Mouse (Mus musculus) naive thymus-derived CD4-positive, alpha-beta T cell, adult 2 months (primary cell): ENCODE results near the gene Wwtr1.

ENCODE experiments used
- DNase-seq: peaks from one replicate; pipeline ENCODE4 v3.0.0-alpha.2; 2011; ENCODE audit warnings: low read depth

The Wwtr1 gene

GRCm38 (mm10) chr3:57575660-57576055, at the start of gene Wwtr1:
TSS of gene Wwtr1 (minus strand) at chr3:57575910.
- no peak for DNase-seq

- no peak for DNase-seq
Measured at GRCm38 (mm10) chr3:57619718-57620117, 44.0 kb upstream of the Wwtr1 start.

- DNase-seq = no peak
Measured at GRCm38 (mm10) chr3:57615652-57616051, 39.9 kb upstream of the Wwtr1 start.

GRCm38 (mm10) chr3:57612430-57612997, 36.8 kb upstream of the Wwtr1 start:
- no peak for DNase-seq

GRCm38 (mm10) chr3:57611776-57612175, 36.1 kb upstream of the Wwtr1 start:
- DNase-seq = no peak

GRCm38 (mm10) chr3:57604618-57605015, 28.9 kb upstream of the Wwtr1 start:
- no peak for DNase-seq

GRCm38 (mm10) chr3:57603891-57604617, 28.3 kb upstream of the Wwtr1 start:
- DNase-seq = no peak

GRCm38 (mm10) chr3:57602610-57603009, 26.9 kb upstream of the Wwtr1 start:
- DNase-seq = no peak

GRCm38 (mm10) chr3:57596566-57596965, 20.9 kb upstream of the Wwtr1 start:
- no peak for DNase-seq

GRCm38 (mm10) chr3:57595506-57595905, 19.8 kb upstream of the Wwtr1 start:
- no peak for DNase-seq

- no peak for DNase-seq
Measured at GRCm38 (mm10) chr3:57585967-57586366, 10.3 kb upstream of the Wwtr1 start.

GRCm38 (mm10) chr3:57583533-57583932, 7.8 kb upstream of the Wwtr1 start:
- DNase-seq = no peak

- no peak for DNase-seq
Measured at GRCm38 (mm10) chr3:57580426-57581195, 4.9 kb upstream of the Wwtr1 start.

GRCm38 (mm10) chr3:57576056-57576824, 530 bp upstream of the Wwtr1 start:
- no peak for DNase-seq

- no peak for DNase-seq
Measured at GRCm38 (mm10) chr3:57574885-57575659, 638 bp downstream of the Wwtr1 start.

- no peak for DNase-seq
Measured at GRCm38 (mm10) chr3:57573898-57574570, 1.7 kb downstream of the Wwtr1 start.

GRCm38 (mm10) chr3:57572331-57572975, 3.3 kb downstream of the Wwtr1 start:
- DNase-seq = no peak

GRCm38 (mm10) chr3:57566655-57567054, 9.1 kb downstream of the Wwtr1 start:
- no peak for DNase-seq

GRCm38 (mm10) chr3:57563627-57564026, 12.1 kb downstream of the Wwtr1 start:
- DNase-seq = no peak

GRCm38 (mm10) chr3:57562996-57563506, 12.7 kb downstream of the Wwtr1 start:
- DNase-seq = no peak
